Mouse (Mus musculus) embryonic facial prominence, embryonic 14.5 days (tissue): ENCODE results near the gene Calm3. TPM values are rescaled to one million over a fixed set of nuclear protein-coding genes. Genes with fewer than 3 reads are reported as not detected.

Experiments
- ATAC-seq: fragments of 200-750 bp; cut with Nextera tagmentation; 2 replicates; pipeline ENCODE4 v1.8.0; 2017; ENCODE audit warnings: low read depth, moderate number of reproducible peaks, moderate TSS enrichment
- DNase-seq: peaks from one replicate; pipeline ENCODE4 v3.0.0-alpha.2; 2015; ENCODE audit warnings: low spot score
- H3K27ac ChIP-seq: fragments of 300-500 bp; sonication (generic); replicated peaks from 2 replicates; pipeline ENCODE4 v1.5.1; 2014; ENCODE audit warnings: low read depth, mild to moderate bottlenecking, low read length, moderate library complexity
- H3K27me3 ChIP-seq: fragments of 300-500 bp; sonication (generic); replicated peaks from 2 replicates; pipeline ENCODE4 v1.6.1; 2014; ENCODE audit warnings: low read length; ENCODE audit not compliant: control insufficient read depth, insufficient read depth
- H3K36me3 ChIP-seq: fragments of 300-500 bp; sonication (generic); 2 replicates; pipeline ENCODE4 v1.6.1; 2014; ENCODE audit warnings: low read length, mixed read lengths; ENCODE audit not compliant: control insufficient read depth, insufficient read depth
- H3K4me1 ChIP-seq: fragments of 300-500 bp; sonication (generic); 2 replicates; pipeline ENCODE4 v1.6.1; 2014; ENCODE audit warnings: antibody characterized with exemption, low read length; ENCODE audit not compliant: control insufficient read depth, insufficient read depth
- H3K4me2 ChIP-seq: fragments of 300-500 bp; sonication (generic); 2 replicates; pipeline ENCODE4 v1.6.1; 2014; ENCODE audit warnings: low read depth, mild to moderate bottlenecking, low read length, moderate library complexity, mixed read lengths
- H3K4me3 ChIP-seq: fragments of 300-500 bp; sonication (generic); 2 replicates; pipeline ENCODE4 v1.5.1; 2014; ENCODE audit warnings: low read depth, mild to moderate bottlenecking, low read length
- H3K9ac ChIP-seq: fragments of 300-500 bp; sonication (generic); 2 replicates; pipeline ENCODE4 v1.6.1; 2014; ENCODE audit warnings: low read depth, mild to moderate bottlenecking, low read length, moderate library complexity, mixed read lengths
- H3K9me3 ChIP-seq: fragments of 300-500 bp; sonication (generic); 2 replicates; pipeline ENCODE4 v1.6.1; 2016; ENCODE audit warnings: low read length; ENCODE audit not compliant: control insufficient read depth
- WGBS: fragments of 180-500 bp; shearing (Covaris S2); extraction: QIAGEN DNeasy Blood & Tissue Kit; methylation state at CpG from one replicate; pipeline ENCODE4 v1.1.7; 2014; 5-methylcytosine and 5-hydroxymethylcytosine counted together
- polyA plus RNA-seq: library from polyadenylated mRNA; unstranded; fragments of >200 nt; fragmentation: Nextera tagmentation; extraction: Ambion mirVana; gene quantifications from 2 replicates; pipeline ENCODE4 v1.2.1, GENCODE M21; 2014

The Calm3 gene
- polyA plus RNA-seq, 1 experiment from 2014 or later, result 164 TPM

DNA sequence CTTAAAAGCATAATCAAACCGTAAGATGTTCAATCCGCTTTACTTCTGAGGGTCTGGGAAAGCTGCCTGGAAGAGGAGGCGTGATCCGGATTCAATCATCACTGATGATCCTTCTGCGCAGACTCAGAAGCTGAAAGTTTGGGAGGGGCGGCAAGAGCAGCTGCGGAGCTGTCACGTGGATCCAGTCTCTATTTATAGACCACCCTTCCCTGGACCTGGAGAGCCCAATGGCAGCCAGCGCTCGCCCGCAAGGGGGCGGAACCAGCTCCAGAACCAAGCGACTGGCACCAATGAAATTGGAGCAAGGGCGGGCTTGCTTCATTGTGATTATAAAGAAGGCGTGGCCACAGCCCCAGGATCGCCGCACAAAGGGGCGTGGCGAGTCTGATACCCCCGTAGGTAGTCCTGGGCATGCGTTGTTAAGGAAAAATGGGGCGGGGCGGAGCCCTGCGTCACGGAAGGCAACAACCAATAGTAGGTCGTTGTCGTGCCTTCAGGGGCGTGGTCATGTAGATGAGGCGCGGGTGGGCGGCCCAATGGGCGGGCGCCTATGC is 49.1 kb downstream of the Calm3 start:
- peaks cover 32% of the 10 kb centered on the region for H3K36me3 ChIP-seq
- ATAC-seq (peak; percentile 95), DNase-seq (peak; percentile 100)
- peak overlapping the region; percentile 91 for H3K27ac ChIP-seq
- H3K4me1 ChIP-seq, result 0 out of 2 replicates have a peak, but pooled peaks cover 4% of the 10 kb centered on the region
- H3K9ac ChIP-seq, result peak overlapping the region; percentile 85; the same call in 1 of the 2 replicates
- 2% methylated on average over 19 of the region's 33 CpGs for WGBS
- peak overlapping the region; percentile 82 for H3K4me3 ChIP-seq
- H3K9me3 ChIP-seq, result no peaks in the 10 kb centered on the region
- peak overlapping the region; percentile 87 for H3K4me2 ChIP-seq
- H3K27me3 ChIP-seq, result no peaks in the 10 kb centered on the region

DNA sequence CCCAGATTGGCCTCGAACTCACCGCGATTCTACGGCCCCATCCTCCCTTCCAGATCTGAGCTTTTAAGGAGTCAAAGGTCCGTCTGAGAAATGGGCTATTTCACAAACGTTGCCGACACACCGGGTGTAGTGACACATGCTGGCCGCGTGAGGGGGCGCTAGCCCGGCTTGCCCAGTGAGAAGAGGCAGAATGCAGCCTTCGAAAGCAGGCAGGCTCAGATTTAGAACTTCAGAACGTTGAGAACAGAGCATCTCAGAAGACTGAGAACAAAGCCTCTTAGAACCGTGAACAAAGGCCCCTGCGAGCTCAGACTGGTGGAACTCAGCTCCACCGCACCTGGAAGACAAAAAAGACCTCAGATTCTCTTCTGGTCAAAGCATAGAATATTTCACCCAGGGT is 49.7 kb downstream of the Calm3 start:
- H3K9me3 ChIP-seq, result no peaks in the 10 kb centered on the region
- peak overlapping the region; percentile 91 for H3K27ac ChIP-seq
- 0 out of 2 replicates have a peak, but pooled peaks cover 4% of the 10 kb centered on the region for H3K4me1 ChIP-seq
- peaks cover 34% of the 10 kb centered on the region for H3K36me3 ChIP-seq
- 4% methylated on average over 17 of the region's 17 CpGs for WGBS
- H3K27me3 ChIP-seq, result no peaks in the 10 kb centered on the region
- DNase-seq, result peak; percentile 90
- 0 out of 2 replicates have a peak overlapping the region, but pooled peaks have one; percentile 11 for H3K9ac ChIP-seq
- peak overlapping the region; percentile 43 for H3K4me2 ChIP-seq
- ATAC-seq, result no peak
- peak overlapping the region; percentile 23 for H3K4me3 ChIP-seq

DNA sequence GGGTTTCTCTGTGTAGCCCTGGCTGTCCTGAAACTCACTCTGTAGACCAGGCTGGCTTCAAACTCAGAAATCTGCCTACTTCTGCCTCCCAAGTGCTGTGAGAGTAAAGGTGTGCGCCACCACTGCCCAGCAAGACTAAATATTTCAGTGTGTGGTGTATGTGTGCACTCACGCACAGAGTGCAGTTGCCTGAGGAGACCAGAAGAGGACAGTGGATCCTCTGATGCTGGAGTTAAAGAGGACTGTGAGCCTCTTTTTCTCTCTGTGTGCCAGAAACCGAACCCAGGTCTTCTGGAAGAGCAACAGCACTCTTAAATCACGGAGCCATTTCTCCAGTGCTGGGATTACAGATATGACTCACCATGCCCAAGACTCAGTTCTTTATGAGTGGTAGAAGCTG is 50.5 kb downstream of the Calm3 start:
- no peak overlapping the region for H3K27ac ChIP-seq
- no peak overlapping the region for H3K4me2 ChIP-seq
- ATAC-seq, result no peak
- H3K36me3 ChIP-seq, result peaks cover 31% of the 10 kb centered on the region
- 0 out of 2 replicates have a peak, but pooled peaks cover 4% of the 10 kb centered on the region for H3K4me1 ChIP-seq
- H3K9me3 ChIP-seq, result no peaks in the 10 kb centered on the region
- H3K27me3 ChIP-seq, result no peaks in the 10 kb centered on the region
- no peak overlapping the region for H3K4me3 ChIP-seq
- H3K9ac ChIP-seq, result no peak overlapping the region
- 92% methylated on average over 4 of the region's 4 CpGs for WGBS
- DNase-seq, result no peak

DNA sequence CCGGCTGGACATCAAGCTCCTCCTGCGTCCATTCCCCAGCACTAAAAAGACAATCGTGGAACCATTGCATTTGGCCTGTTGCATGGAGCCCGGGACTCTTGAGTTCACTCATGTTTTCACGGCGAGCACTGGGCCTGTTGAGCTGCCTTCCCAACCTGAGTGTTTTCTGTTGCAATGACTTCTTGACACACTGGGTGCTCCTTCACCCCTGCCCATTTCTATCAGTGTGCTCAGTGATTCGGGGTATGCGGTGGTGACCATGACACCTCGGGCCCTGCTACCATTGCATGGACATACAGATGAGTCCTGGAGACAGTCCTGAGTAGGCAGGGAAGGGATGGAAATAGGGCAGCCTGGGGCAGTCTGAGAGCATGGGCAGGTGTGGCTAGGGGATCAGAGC is 51.4 kb downstream of the Calm3 start:
- Histone ChIP-seq H3K4me2 (no peak overlapping the region), H3K27ac (no peak overlapping the region), H3K9ac (no peak overlapping the region), H3K9me3 (no peaks in the 10 kb centered on the region), H3K36me3 (peaks cover 29% of the 10 kb centered on the region), H3K4me1 (0 out of 2 replicates have a peak, but pooled peaks cover 4% of the 10 kb centered on the region), H3K4me3 (no peak overlapping the region), H3K27me3 (no peaks in the 10 kb centered on the region)
- ATAC-seq, result no peak
- DNase-seq, result no peak
- WGBS, result 91% methylated on average over 9 of the region's 9 CpGs

DNA sequence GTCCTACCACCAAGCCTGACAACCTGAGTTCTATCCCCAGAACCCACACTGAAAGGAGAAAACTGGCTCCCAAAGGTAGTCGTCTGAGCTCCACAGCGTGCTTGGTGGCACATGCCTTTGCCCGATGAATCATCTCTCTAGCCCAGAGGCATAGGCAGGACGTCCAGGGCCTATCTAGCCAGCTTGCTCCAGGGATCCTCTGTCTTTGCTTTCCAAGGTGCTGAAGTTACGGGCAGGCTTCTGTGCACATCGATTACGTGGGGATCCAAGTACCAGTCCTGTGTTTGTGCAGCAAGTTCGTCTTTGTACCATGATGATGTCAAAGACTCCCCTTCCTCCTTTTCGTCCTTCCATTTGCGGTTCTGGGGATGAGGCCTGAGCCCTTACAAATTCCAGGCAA is 52.3 kb downstream of the Calm3 start:
- DNase-seq (no peak), ATAC-seq (no peak)
- WGBS, result 80% methylated on average over 10 of the region's 10 CpGs
- Histone ChIP-seq H3K27me3 (no peaks in the 10 kb centered on the region), H3K4me3 (no peak overlapping the region), H3K36me3 (peaks cover 32% of the 10 kb centered on the region), H3K9ac (no peak overlapping the region), H3K4me1 (no peaks in the 10 kb centered on the region), H3K4me2 (no peak overlapping the region), H3K9me3 (no peaks in the 10 kb centered on the region), H3K27ac (no peak overlapping the region)

DNA sequence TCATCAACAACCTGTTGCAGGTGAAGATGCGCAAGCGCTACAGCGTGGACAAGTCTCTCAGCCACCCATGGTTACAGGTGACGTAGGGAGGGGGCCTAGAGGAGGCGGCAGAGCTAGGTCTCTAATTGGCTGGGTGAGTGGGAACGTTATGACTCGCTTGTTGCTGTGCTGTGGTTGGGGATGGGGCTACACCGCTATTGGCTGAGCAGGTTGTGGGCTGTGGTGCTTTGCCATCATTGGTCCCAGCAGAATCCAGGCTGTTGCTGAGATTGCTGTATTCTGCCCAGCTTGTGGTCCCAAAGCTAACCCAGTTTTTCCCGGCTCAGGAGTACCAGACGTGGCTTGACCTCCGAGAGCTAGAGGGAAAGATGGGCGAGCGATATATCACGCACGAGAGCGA is 54.4 kb downstream of the Calm3 start:
- H3K9me3 ChIP-seq, result no peaks in the 10 kb centered on the region

DNA sequence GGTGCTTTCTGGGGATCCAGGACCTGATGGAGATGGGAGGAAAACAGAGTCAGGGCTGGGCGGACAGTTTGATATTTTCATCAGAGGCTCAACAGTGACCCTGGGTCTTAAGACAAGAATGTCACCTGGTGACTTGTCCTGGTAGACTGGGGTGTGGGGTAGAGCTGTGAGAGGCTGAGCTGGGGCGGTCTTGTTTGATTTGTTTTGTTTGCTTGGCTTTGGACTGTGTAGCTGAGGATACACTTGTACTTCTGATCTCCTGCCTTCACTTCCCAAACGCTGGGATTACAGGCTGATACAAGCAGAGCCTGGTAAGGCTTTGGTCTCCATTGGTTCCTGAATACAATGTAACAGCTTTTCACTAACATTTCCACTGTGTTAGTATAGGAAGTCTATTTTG is 56.4 kb downstream of the Calm3 start:
- Histone ChIP-seq H3K36me3 (peaks cover 66% of the 10 kb centered on the region), H3K4me1 (no peaks in the 10 kb centered on the region)
- DNase-seq, result no peak

More for the DNA sequence above, 54.4 kb downstream of the Calm3 start:
- DNase-seq (peak; percentile 93), ATAC-seq (peak; percentile 96)
- H3K4me2 ChIP-seq, result peak overlapping the region; percentile 43
- H3K27ac ChIP-seq, result peak overlapping the region; percentile 58; the same call in 1 of the 2 replicates
- peak overlapping the region; percentile 20 for H3K4me3 ChIP-seq
- peaks cover 50% of the 10 kb centered on the region for H3K36me3 ChIP-seq
- no peaks in the 10 kb centered on the region for H3K27me3 ChIP-seq
- H3K9ac ChIP-seq, result peak overlapping the region; percentile 45
- WGBS, result 20% methylated on average over 16 of the region's 16 CpGs
- H3K4me1 ChIP-seq, result no peaks in the 10 kb centered on the region

More for the DNA sequence above, 56.4 kb downstream of the Calm3 start:
- Histone ChIP-seq H3K9ac (no peak overlapping the region), H3K9me3 (no peaks in the 10 kb centered on the region), H3K4me3 (no peak overlapping the region), H3K27ac (no peak overlapping the region), H3K27me3 (no peaks in the 10 kb centered on the region), H3K4me2 (no peak overlapping the region)
- WGBS, result 91% methylated on average over 3 of the region's 3 CpGs
- no peak for ATAC-seq
